Mouse (Mus musculus) liver, embryonic 13.5 days (tissue): ENCODE data around the gene Serpinb6a. TPM values are rescaled to one million over a fixed set of nuclear protein-coding genes. Genes with fewer than 3 reads are reported as not detected.
"Not testable (repeated sequence)": the region's sequence is repeated elsewhere in the genome, so short reads cannot be mapped to it uniquely, and the experiment has no call there.

Experiments
- ATAC-seq: fragments of 200-750 bp; cut with Nextera tagmentation; 2 replicates; pipeline ENCODE4 v1.8.0; 2017; ENCODE audit warnings: low read depth, mild to moderate bottlenecking, moderate number of reproducible peaks, moderate library complexity
- DNase-seq: peaks from one replicate; pipeline ENCODE4 v3.0.0; 2022
- H3K27ac ChIP-seq: fragments of 300-500 bp; sonication (generic); 2 replicates; pipeline ENCODE4 v1.5.1; 2015; ENCODE audit warnings: moderate library complexity, mild to moderate bottlenecking, inconsistent platforms
- H3K27me3 ChIP-seq: fragments of 300-500 bp; sonication (generic); 2 replicates; pipeline ENCODE4 v1.6.1; 2015; ENCODE audit warnings: mild to moderate bottlenecking, inconsistent platforms
- H3K36me3 ChIP-seq: fragments of 300-500 bp; sonication (generic); 2 replicates; pipeline ENCODE4 v1.6.1; 2015; ENCODE audit warnings: mild to moderate bottlenecking, inconsistent platforms
- H3K4me1 ChIP-seq: fragments of 300-500 bp; sonication (generic); replicated peaks from 2 replicates; pipeline ENCODE4 v1.6.1; 2015; ENCODE audit warnings: inconsistent platforms
- H3K4me2 ChIP-seq: fragments of 300-500 bp; sonication (generic); 2 replicates; pipeline ENCODE4 v1.6.1; 2015; ENCODE audit warnings: inconsistent platforms, mild to moderate bottlenecking, moderate library complexity
- H3K4me3 ChIP-seq: fragments of 300-500 bp; sonication (generic); replicated peaks from 2 replicates; pipeline ENCODE4 v1.5.1; 2015; ENCODE audit warnings: mild to moderate bottlenecking, inconsistent platforms
- H3K9ac ChIP-seq: fragments of 300-500 bp; sonication (generic); 2 replicates; pipeline ENCODE4 v1.6.1; 2015; ENCODE audit warnings: mild to moderate bottlenecking, inconsistent platforms
- H3K9me3 ChIP-seq: fragments of 300-500 bp; sonication (generic); replicated peaks from 2 replicates; pipeline ENCODE4 v1.6.1; 2016; ENCODE audit warnings: inconsistent platforms
- WGBS: fragments of 180-500 bp; shearing (Covaris S2); methylation state at CpG from one replicate; pipeline ENCODE4 v1.1.7; 2015; ENCODE audit not compliant: insufficient replicate concordance; 5-methylcytosine and 5-hydroxymethylcytosine counted together
- polyA plus RNA-seq: library from polyadenylated mRNA; unstranded; fragments of >200 nt; fragmentation: Nextera tagmentation; extraction: Ambion mirVana; gene quantifications from 2 replicates; pipeline ENCODE4 v1.2.1, GENCODE M21; 2015

The Serpinb6a gene
- polyA plus RNA-seq, 1 experiment from 2014 or later, result 14.2 TPM

GRCm38 (mm10) chr13:33941288-33941808 is 61.2 kb downstream of the Serpinb6a start:
- Histone ChIP-seq H3K4me1 (no peaks in the 10 kb centered on the region; the same call in 1 of the 2 replicates), H3K4me3 (no peak overlapping the region), H3K4me2 (no peak overlapping the region), H3K9ac (no peak overlapping the region), H3K27me3 (no peaks in the 10 kb centered on the region), H3K9me3 (no peaks in the 10 kb centered on the region), H3K27ac (no peak overlapping the region), H3K36me3 (no peaks in the 10 kb centered on the region)
- DNase-seq (no peak), ATAC-seq (no peak)
- 71% methylated on average over 5 of the region's 5 CpGs for WGBS

DNA sequence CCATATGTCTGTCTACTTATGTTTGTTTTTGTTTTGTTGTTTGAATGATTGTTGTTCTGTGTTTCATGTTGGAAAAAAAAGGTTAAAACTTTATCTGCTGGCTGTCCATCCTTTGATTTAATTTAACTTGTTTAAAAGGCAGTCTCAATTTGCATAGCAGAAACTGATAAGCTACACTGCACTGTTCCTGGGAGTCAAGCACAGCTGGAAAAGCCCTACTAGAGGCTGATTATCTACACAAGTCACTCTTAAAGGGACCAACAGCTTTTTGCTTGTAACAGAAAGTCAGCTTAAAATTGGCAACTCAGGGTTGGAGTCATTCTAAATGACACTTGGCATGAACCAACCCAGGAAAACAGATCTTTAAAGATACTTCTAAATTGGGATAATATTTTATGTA is 65.0 kb downstream of the Serpinb6a start:
- not testable (repeated sequence) for ATAC-seq, H3K4me1 ChIP-seq, H3K4me3 ChIP-seq, H3K4me2 ChIP-seq, H3K9me3 ChIP-seq, H3K27ac ChIP-seq, DNase-seq, H3K9ac ChIP-seq, H3K36me3 ChIP-seq, H3K27me3 ChIP-seq

DNA sequence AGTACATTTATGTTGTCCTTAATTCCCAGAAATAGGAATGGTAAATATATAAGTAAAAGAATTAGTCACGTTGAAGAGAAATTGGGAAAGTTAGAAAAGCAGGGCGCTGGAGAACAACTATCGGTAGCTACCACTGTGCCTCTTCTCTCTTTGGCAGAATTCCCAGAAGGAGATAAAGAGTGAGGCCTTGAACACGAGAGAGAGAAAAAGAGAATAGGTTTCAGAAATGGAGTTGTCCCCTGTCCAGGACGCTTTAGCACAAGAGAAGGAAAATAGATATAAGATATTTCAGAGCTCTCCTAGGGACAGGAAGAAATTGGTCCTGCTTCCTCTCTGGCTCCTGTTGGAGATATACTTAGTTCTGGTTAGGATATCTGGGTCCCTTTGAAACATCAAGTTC is 65.4 kb downstream of the Serpinb6a start:
- Histone ChIP-seq H3K4me1 (peaks cover 9% of the 10 kb centered on the region), H3K9me3 (no peaks in the 10 kb centered on the region), H3K36me3 (no peaks in the 10 kb centered on the region), H3K4me3 (no peak overlapping the region), H3K9ac (no peak overlapping the region), H3K27ac (no peak overlapping the region), H3K27me3 (no peaks in the 10 kb centered on the region; the same call in 1 of the 2 replicates), H3K4me2 (no peak overlapping the region)
- whole genome bisulfite sequencing, result 68% methylated on average over 5 of the region's 5 CpGs
- no peak for ATAC-seq
- no peak for DNase-seq

DNA sequence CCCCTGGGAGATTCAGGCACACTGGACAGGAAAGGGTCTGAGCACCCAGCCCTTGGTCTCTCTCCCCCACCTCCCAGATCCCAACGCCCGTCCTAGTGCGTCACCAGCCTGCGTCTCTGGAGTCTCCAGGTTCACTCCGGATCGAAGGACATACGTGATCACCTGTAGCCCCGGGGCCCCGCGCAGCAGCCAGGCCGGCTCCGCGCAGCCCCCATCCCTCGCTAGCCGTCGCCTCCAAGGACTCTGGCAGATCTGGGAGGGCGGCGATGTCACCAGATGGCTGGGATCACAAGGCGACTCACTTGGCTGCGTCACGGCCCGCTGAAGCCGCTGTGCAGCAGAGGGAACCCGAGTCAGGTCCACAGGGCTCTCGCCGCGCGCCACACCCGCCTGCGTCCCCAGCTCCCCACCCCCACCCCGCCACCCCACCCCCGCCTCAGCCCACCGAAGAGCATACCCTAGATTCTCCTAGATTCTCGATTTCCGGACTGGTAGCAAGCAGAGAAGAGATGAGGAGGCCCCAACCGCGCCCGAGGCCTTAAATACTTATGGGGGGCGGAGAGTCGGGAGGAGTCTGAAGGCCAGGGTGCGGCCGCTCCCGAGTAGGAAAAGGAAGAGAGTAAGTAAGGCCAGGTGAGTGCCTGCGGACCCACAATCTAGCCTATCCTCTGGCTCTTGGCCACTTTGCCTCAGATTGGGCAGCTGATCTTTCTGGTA is 67.0 kb downstream of the Serpinb6a start:
- ATAC-seq, result peak; percentile 60
- Histone ChIP-seq H3K27me3 (no peaks in the 10 kb centered on the region; the same call in 1 of the 2 replicates), H3K36me3 (no peaks in the 10 kb centered on the region), H3K4me2 (peak overlapping the region; percentile 78), H3K4me1 (peaks cover 9% of the 10 kb centered on the region), H3K27ac (no peak overlapping the region), H3K9me3 (no peaks in the 10 kb centered on the region), H3K9ac (peak overlapping the region; percentile 63), H3K4me3 (peak overlapping the region; percentile 62)
- peak; percentile 14 for DNase-seq
- WGBS, result 2% methylated on average over 39 of the region's 44 CpGs

DNA sequence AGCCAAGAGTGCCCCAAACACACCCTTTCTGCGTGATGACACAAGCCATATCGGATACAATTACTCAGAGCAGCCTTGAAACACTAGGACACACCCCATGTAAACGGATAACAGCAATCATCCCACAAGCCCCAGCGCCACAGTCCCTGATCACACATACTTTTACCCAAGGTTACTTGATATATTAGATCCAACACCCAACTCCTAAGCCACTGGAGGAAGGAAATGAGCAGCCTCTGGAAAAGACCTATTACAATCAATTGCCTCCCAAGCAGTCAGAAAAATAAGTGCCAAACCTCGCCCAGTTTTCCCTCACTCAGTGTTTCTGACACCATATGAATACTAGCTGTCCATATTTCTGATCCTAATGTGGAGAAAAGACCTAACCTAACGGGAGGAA is 67.9 kb downstream of the Serpinb6a start:
- DNase-seq (no peak), ATAC-seq (no peak)
- H3K4me3 ChIP-seq, result 0 out of 2 replicates have a peak overlapping the region, but pooled peaks have one; percentile 8
- H3K4me1 ChIP-seq, result peaks cover 9% of the 10 kb centered on the region
- no peak overlapping the region for H3K27ac ChIP-seq
- H3K36me3 ChIP-seq, result no peaks in the 10 kb centered on the region
- WGBS, result 45% methylated on average over 6 of the region's 6 CpGs
- H3K9ac ChIP-seq, result no peak overlapping the region
- H3K9me3 ChIP-seq, result no peaks in the 10 kb centered on the region
- H3K27me3 ChIP-seq, result no peaks in the 10 kb centered on the region; the same call in 1 of the 2 replicates
- peak overlapping the region; percentile 78 for H3K4me2 ChIP-seq

DNA sequence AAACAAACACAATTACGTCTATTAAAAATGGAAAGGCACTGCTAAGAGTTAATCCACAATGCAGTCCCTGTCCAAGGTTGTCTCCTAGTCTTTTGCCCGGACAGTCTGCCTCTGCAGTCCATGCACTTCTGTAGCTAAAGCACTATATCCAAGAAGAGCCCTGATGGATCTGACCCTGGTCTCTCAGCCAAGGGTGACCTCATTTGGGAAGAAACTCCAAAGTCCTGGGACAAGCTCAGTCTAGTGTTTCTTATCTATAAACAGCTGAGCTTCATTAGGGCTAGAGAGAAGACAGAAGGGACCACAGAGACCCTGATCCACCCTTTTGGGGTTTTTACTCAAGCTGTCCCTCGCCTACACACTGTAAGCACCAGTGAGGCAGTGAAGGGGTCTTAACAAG is 71.7 kb downstream of the Serpinb6a start:
- WGBS, result 60% methylated on average over 3 of the region's 3 CpGs
- no peaks in the 10 kb centered on the region; the same call in 1 of the 2 replicates for H3K27me3 ChIP-seq
- no peak overlapping the region for H3K4me3 ChIP-seq
- H3K36me3 ChIP-seq, result no peaks in the 10 kb centered on the region
- DNase-seq (no peak), ATAC-seq (no peak)
- no peak overlapping the region for H3K4me2 ChIP-seq
- no peak overlapping the region for H3K27ac ChIP-seq
- no peaks in the 10 kb centered on the region for H3K9me3 ChIP-seq
- peaks cover 5% of the 10 kb centered on the region for H3K4me1 ChIP-seq
- no peak overlapping the region for H3K9ac ChIP-seq

DNA sequence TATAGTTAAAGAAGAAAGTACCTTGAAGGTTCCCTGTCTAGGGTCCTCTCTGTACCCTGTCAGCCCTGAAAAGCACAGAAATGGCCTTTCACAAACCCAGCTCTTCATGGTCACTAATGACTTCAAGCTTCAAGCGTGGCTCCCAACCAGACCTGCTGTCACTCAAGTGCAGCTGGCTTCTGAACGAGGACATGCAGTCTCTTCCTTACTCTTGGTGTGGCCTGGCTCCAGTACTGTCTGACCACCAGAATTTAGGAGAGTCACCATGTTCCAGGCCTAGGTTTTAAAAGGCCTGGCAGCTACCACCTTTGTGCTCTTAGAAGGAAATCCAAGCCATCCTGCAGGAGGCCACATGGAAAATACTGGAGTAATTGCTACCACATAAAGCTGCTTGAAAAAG is 72.3 kb downstream of the Serpinb6a start:
- Histone ChIP-seq H3K9me3 (no peaks in the 10 kb centered on the region), H3K4me3 (no peak overlapping the region), H3K36me3 (no peaks in the 10 kb centered on the region), H3K27me3 (no peaks in the 10 kb centered on the region), H3K27ac (no peak overlapping the region), H3K4me2 (no peak overlapping the region), H3K9ac (no peak overlapping the region), H3K4me1 (peaks cover under 1% of the 10 kb centered on the region; the same call in 1 of the 2 replicates)
- no peak for DNase-seq
- ATAC-seq, result no peak
- WGBS, result 59% methylated on average over 2 of the region's 2 CpGs

DNA sequence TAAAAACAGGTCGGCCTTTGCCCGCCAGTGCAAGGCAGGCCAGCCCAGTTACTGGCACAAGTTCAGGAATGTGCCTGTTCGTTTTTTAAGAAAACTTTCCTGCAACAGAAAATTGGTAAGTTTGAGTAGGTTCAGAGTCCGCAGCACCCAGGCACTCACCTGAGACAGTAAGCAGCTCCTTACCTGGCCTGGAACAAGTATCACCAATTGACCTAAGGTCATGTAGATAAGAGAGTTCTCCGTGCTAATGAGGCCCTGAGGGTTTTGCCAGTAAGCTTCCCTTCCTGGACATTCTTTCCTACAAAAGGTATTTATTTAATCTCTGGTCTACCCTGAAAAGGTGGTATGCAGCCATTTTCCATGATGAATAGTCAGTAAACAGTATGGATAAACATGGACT is 80.9 kb downstream of the Serpinb6a start:
- DNase-seq, result no peak
- no peak for ATAC-seq
- Histone ChIP-seq H3K9ac (no peak overlapping the region), H3K4me1 (no peaks in the 10 kb centered on the region), H3K4me2 (no peak overlapping the region), H3K4me3 (no peak overlapping the region), H3K9me3 (no peaks in the 10 kb centered on the region), H3K36me3 (0 out of 2 replicates have a peak, but pooled peaks cover 8% of the 10 kb centered on the region), H3K27ac (no peak overlapping the region), H3K27me3 (no peaks in the 10 kb centered on the region)
- WGBS, result 75% methylated on average over 5 of the region's 5 CpGs

DNA sequence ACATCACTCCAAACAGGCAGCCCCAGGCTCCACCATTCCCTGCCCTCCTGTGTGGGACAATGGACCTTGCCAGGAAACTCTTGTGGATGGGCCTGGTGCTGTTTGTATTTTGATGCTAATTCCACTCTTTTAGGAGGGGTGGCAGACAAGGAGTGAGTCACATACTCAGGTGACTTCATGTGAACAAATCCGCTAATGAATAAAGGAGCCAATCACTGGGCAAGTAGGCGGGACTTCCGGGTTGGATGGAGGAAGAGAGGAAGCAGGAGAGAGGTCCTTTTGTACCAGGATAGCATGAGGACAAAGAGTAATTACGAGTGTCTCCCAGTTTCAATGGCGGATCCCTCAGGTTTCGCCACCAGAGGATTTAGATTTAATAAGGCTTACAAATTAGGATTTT is 81.6 kb downstream of the Serpinb6a start:
- Histone ChIP-seq H3K4me1 (no peaks in the 10 kb centered on the region), H3K9me3 (no peaks in the 10 kb centered on the region), H3K27ac (no peak overlapping the region), H3K9ac (no peak overlapping the region), H3K4me3 (no peak overlapping the region), H3K27me3 (no peaks in the 10 kb centered on the region), H3K36me3 (0 out of 2 replicates have a peak, but pooled peaks cover 8% of the 10 kb centered on the region), H3K4me2 (no peak overlapping the region)
- 73% methylated on average over 6 of the region's 6 CpGs for WGBS
- ATAC-seq (no peak), DNase-seq (no peak)

DNA sequence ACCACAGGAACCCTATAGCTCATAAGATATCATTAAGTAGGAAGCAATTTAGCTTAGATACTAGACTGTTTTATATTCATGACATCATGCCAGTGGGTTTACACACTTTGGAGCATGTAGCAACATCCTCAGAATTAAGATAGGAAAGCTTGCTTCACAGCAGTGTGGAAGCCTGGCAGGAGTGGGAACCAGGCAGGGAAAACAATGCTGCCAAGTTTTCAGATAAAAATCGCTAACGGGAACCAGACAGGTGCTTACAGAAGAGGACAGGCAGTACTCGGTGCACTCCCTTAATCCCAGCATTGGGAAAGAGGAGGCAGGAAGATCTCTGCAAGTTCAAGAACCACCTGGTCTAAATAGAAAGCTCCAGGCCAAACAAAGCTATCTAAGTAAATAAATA is 95.8 kb downstream of the Serpinb6a start:
- H3K4me2 ChIP-seq, result no peak overlapping the region
- H3K9me3 ChIP-seq, result no peaks in the 10 kb centered on the region
- ATAC-seq, result no peak
- 54% methylated on average over 3 of the region's 3 CpGs for WGBS
- no peak for DNase-seq
- H3K27me3 ChIP-seq, result no peaks in the 10 kb centered on the region
- H3K27ac ChIP-seq, result no peak overlapping the region
- H3K9ac ChIP-seq, result no peak overlapping the region
- no peak overlapping the region for H3K4me3 ChIP-seq
- no peaks in the 10 kb centered on the region for H3K36me3 ChIP-seq
- H3K4me1 ChIP-seq, result no peaks in the 10 kb centered on the region

DNA sequence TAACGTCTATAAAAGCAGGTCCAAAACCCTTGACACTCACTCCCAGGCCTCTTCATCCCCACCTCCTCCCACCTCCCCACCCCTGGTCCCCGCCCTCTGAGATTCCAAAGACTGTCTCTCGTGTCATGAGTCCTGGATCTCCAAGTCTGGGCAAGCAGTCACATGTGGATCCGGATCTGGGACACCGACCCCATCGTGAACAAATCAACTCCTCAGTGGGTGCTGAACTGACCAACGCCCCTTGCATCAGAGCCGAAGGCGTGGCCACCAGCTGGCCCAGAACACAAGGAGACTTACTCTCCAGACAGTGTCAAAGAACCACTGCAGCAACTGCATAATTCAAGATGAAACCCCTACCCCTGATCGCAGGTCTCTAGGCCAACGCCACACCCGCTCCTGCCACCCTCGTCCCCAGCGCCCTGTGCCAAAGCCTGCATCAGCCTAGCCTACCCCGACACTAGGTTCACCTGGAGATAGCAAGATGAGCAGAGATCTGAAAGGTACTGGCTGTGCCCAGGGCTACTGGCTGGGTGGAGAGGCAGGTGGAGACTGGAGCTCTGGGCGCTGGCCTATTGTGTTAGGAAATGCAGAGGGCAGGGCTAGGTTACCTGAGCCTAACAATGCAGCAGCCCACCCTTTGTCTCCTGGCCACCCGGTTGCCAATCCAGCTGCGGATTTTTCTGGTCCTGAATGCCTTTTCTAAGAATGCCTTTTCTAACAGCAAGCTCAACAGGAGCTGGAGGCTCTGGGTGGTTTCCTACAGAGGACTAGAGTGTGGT is 97.2 kb downstream of the Serpinb6a start, which contains the start of gene Serpinb6c:
Serpinb6c (minus strand) TSS at position 533 of the 779 bp plus-strand sequence.
- 64% methylated on average over 18 of the region's 18 CpGs for WGBS
- DNase-seq (no peak), ATAC-seq (no peak)
- no peaks in the 10 kb centered on the region for H3K36me3 ChIP-seq
- no peak within 1 kb of the TSS for H3K4me3 ChIP-seq
- no peak within 1 kb of the TSS for H3K9ac ChIP-seq
- H3K9me3 ChIP-seq, result no peaks in the 10 kb centered on the region
- no peak within 1 kb of the TSS for H3K4me2 ChIP-seq
- no peaks in the 10 kb centered on the region for H3K27me3 ChIP-seq
- H3K27ac ChIP-seq, result no peak within 1 kb of the TSS
- no peaks in the 10 kb centered on the region for H3K4me1 ChIP-seq
